Mouse (Mus musculus): ENCODE results near the gene Car7. TPM values are rescaled to one million over a fixed set of nuclear protein-coding genes. Genes with fewer than 3 reads are reported as not detected.

The Car7 gene
- polyA plus RNA-seq, 1 experiment from 2014 or later, result 2.2 TPM

- H3K9ac ChIP-seq, result no peak overlapping the region
- 98% methylated on average over 3 of the region's 3 CpGs for WGBS
- no peak for ATAC-seq (ENCODE audit: low FRiP score)
- H3K4me1 ChIP-seq (replicated peaks; ENCODE audit: control insufficient read depth, insufficient read depth, low read length), result peaks cover 6% of the 10 kb centered on the region; the same call in 1 of the 2 replicates
- no peak overlapping the region for H3K27ac ChIP-seq
- no peaks in the 10 kb centered on the region for H3K27me3 ChIP-seq (ENCODE audit: control insufficient read depth, insufficient read depth, low read length)
- no peak for DNase-seq (ENCODE audit: low spot score)
- 0 out of 2 replicates have a peak, but pooled peaks cover 4% of the 10 kb centered on the region for H3K9me3 ChIP-seq (ENCODE audit: control insufficient read depth, low read length)
- no peak overlapping the region for H3K4me2 ChIP-seq (replicated peaks)
- H3K4me3 ChIP-seq (replicated peaks; ENCODE audit: low read length), result no peak overlapping the region
- H3K36me3 ChIP-seq (replicated peaks; ENCODE audit: control insufficient read depth, insufficient read depth), result peaks cover 16% of the 10 kb centered on the region
These were observed 55.8 kb downstream of the Car7 start for GRCm38 (mm10) chr8:104590284-104590683.

- peak; percentile 98 for ATAC-seq (ENCODE audit: low FRiP score)
- Histone ChIP-seq H3K4me1 (replicated peaks; ENCODE audit: control insufficient read depth, insufficient read depth, low read length) (peaks cover 6% of the 10 kb centered on the region; the same call in 1 of the 2 replicates), H3K4me2 (replicated peaks) (peak within 1 kb of the TSS; percentile 64), H3K4me3 (replicated peaks; ENCODE audit: low read length) (peak within 1 kb of the TSS; percentile 60), H3K9ac (peak within 1 kb of the TSS; percentile 64), H3K9me3 (ENCODE audit: control insufficient read depth, low read length) (no peaks in the 10 kb centered on the region), H3K27ac (peak within 1 kb of the TSS; percentile 80), H3K27me3 (ENCODE audit: control insufficient read depth, insufficient read depth, low read length) (no peaks in the 10 kb centered on the region), H3K36me3 (replicated peaks; ENCODE audit: control insufficient read depth, insufficient read depth) (peaks cover 26% of the 10 kb centered on the region)
- DNase-seq (ENCODE audit: low spot score), result peak; percentile 89
- under 1% methylated on average over 44 of the region's 44 CpGs for WGBS
These were observed 56.8 kb downstream of the Car7 start, which contains the start of gene Pdp2 for GRCm38 (mm10) chr8:104591133-104591834. Pdp2 (plus strand) TSS chr8:104591451.

- no peaks in the 10 kb centered on the region for H3K27me3 ChIP-seq (ENCODE audit: control insufficient read depth, insufficient read depth, low read length)
- no peaks in the 10 kb centered on the region for H3K9me3 ChIP-seq (ENCODE audit: control insufficient read depth, low read length)
- WGBS, result 3% methylated on average over 9 of the region's 9 CpGs
- peaks cover 30% of the 10 kb centered on the region for H3K36me3 ChIP-seq (replicated peaks; ENCODE audit: control insufficient read depth, insufficient read depth)
- no peak; the same call in 1 of the 2 replicates for ATAC-seq (ENCODE audit: low FRiP score)
- peaks cover 6% of the 10 kb centered on the region; the same call in 1 of the 2 replicates for H3K4me1 ChIP-seq (replicated peaks; ENCODE audit: control insufficient read depth, insufficient read depth, low read length)
- H3K9ac ChIP-seq, result peak overlapping the region; percentile 64
- H3K27ac ChIP-seq, result peak overlapping the region; percentile 80
- H3K4me3 ChIP-seq (replicated peaks; ENCODE audit: low read length), result peak overlapping the region; percentile 60
- H3K4me2 ChIP-seq (replicated peaks), result peak overlapping the region; percentile 64
- no peak for DNase-seq (ENCODE audit: low spot score)
These were observed 57.4 kb downstream of the Car7 start for GRCm38 (mm10) chr8:104591856-104592255.

GRCm38 (mm10) chr8:104592566-104592965 is 58.1 kb downstream of the Car7 start:
- peak overlapping the region; percentile 64; the same call in 1 of the 2 replicates for H3K4me2 ChIP-seq (replicated peaks)
- ATAC-seq (ENCODE audit: low FRiP score) (no peak), DNase-seq (ENCODE audit: low spot score) (no peak)
- 75% methylated on average over 6 of the region's 6 CpGs for WGBS
- peaks cover 33% of the 10 kb centered on the region for H3K36me3 ChIP-seq (replicated peaks; ENCODE audit: control insufficient read depth, insufficient read depth)
- no peaks in the 10 kb centered on the region for H3K27me3 ChIP-seq (ENCODE audit: control insufficient read depth, insufficient read depth, low read length)
- peaks cover 6% of the 10 kb centered on the region; the same call in 1 of the 2 replicates for H3K4me1 ChIP-seq (replicated peaks; ENCODE audit: control insufficient read depth, insufficient read depth, low read length)
- no peak overlapping the region for H3K9ac ChIP-seq
- H3K9me3 ChIP-seq (ENCODE audit: control insufficient read depth, low read length), result no peaks in the 10 kb centered on the region
- no peak overlapping the region for H3K27ac ChIP-seq
- H3K4me3 ChIP-seq (replicated peaks; ENCODE audit: low read length), result 0 out of 2 replicates have a peak overlapping the region, but pooled peaks have one; percentile 60

GRCm38 (mm10) chr8:104593536-104594325 is 59.2 kb downstream of the Car7 start:
- Histone ChIP-seq H3K36me3 (replicated peaks; ENCODE audit: control insufficient read depth, insufficient read depth) (peaks cover 33% of the 10 kb centered on the region), H3K27ac (no peak overlapping the region), H3K4me1 (replicated peaks; ENCODE audit: control insufficient read depth, insufficient read depth, low read length) (peaks cover 6% of the 10 kb centered on the region; the same call in 1 of the 2 replicates), H3K27me3 (ENCODE audit: control insufficient read depth, insufficient read depth, low read length) (no peaks in the 10 kb centered on the region), H3K9me3 (ENCODE audit: control insufficient read depth, low read length) (no peaks in the 10 kb centered on the region), H3K4me3 (replicated peaks; ENCODE audit: low read length) (no peak overlapping the region), H3K4me2 (replicated peaks) (no peak overlapping the region), H3K9ac (no peak overlapping the region)
- 96% methylated on average over 31 of the region's 31 CpGs for WGBS
- DNase-seq (ENCODE audit: low spot score), result no peak
- ATAC-seq (ENCODE audit: low FRiP score), result no peak

GRCm38 (mm10) chr8:104594611-104595362 is 60.3 kb downstream of the Car7 start:
- WGBS, result 96% methylated on average over 19 of the region's 19 CpGs
- Histone ChIP-seq H3K36me3 (replicated peaks; ENCODE audit: control insufficient read depth, insufficient read depth) (peaks cover 33% of the 10 kb centered on the region), H3K4me1 (replicated peaks; ENCODE audit: control insufficient read depth, insufficient read depth, low read length) (peaks cover 6% of the 10 kb centered on the region; the same call in 1 of the 2 replicates), H3K27me3 (ENCODE audit: control insufficient read depth, insufficient read depth, low read length) (no peaks in the 10 kb centered on the region), H3K4me3 (replicated peaks; ENCODE audit: low read length) (no peak overlapping the region), H3K27ac (no peak overlapping the region), H3K4me2 (replicated peaks) (no peak overlapping the region), H3K9me3 (ENCODE audit: control insufficient read depth, low read length) (no peaks in the 10 kb centered on the region), H3K9ac (no peak overlapping the region)
- ATAC-seq (ENCODE audit: low FRiP score) (no peak), DNase-seq (ENCODE audit: low spot score) (no peak)

- Histone ChIP-seq H3K4me3 (replicated peaks; ENCODE audit: low read length) (no peak overlapping the region), H3K27ac (no peak overlapping the region), H3K4me2 (replicated peaks) (no peak overlapping the region), H3K4me1 (replicated peaks; ENCODE audit: control insufficient read depth, insufficient read depth, low read length) (peaks cover 6% of the 10 kb centered on the region; the same call in 1 of the 2 replicates), H3K9me3 (ENCODE audit: control insufficient read depth, low read length) (no peaks in the 10 kb centered on the region), H3K9ac (no peak overlapping the region), H3K36me3 (replicated peaks; ENCODE audit: control insufficient read depth, insufficient read depth) (peaks cover 33% of the 10 kb centered on the region), H3K27me3 (ENCODE audit: control insufficient read depth, insufficient read depth, low read length) (no peaks in the 10 kb centered on the region)
- 90% methylated on average over 21 of the region's 21 CpGs for WGBS
- ATAC-seq (ENCODE audit: low FRiP score) (no peak), DNase-seq (ENCODE audit: low spot score) (no peak)
These were observed 61.5 kb downstream of the Car7 start for GRCm38 (mm10) chr8:104595773-104596536.

GRCm38 (mm10) chr8:104597656-104598055 is 63.2 kb downstream of the Car7 start:
- Histone ChIP-seq H3K9ac (no peak overlapping the region), H3K36me3 (replicated peaks; ENCODE audit: control insufficient read depth, insufficient read depth) (peaks cover 33% of the 10 kb centered on the region), H3K4me3 (replicated peaks; ENCODE audit: low read length) (no peak overlapping the region), H3K9me3 (ENCODE audit: control insufficient read depth, low read length) (no peaks in the 10 kb centered on the region), H3K27me3 (ENCODE audit: control insufficient read depth, insufficient read depth, low read length) (no peaks in the 10 kb centered on the region), H3K4me1 (replicated peaks; ENCODE audit: control insufficient read depth, insufficient read depth, low read length) (0 out of 2 replicates have a peak, but pooled peaks cover 5% of the 10 kb centered on the region), H3K27ac (no peak overlapping the region), H3K4me2 (replicated peaks) (no peak overlapping the region)
- WGBS, result 79% methylated on average over 6 of the region's 6 CpGs
- DNase-seq (ENCODE audit: low spot score) (no peak), ATAC-seq (ENCODE audit: low FRiP score) (no peak)
